Mouse (Mus musculus) limb, embryonic 11.5 days (tissue): ENCODE data around the gene AY074887. TPM values are rescaled to one million over a fixed set of nuclear protein-coding genes. Genes with fewer than 3 reads are reported as not detected.

Source experiments
- polyA plus RNA-seq: library from polyadenylated mRNA; unstranded; fragments of >200 nt; fragmentation: Nextera tagmentation; extraction: Ambion mirVana; gene quantifications from 2 replicates; pipeline ENCODE4 v1.2.1, GENCODE M21; 2014

The AY074887 gene
- polyA plus RNA-seq, 1 experiment from 2014 or later, result 1.1 TPM

Other genes with a start within 250 kb of the AY074887 start
- gene Wdr61, start 216.5 kb downstream of the AY074887 start, polyA plus RNA-seq, result 182 and 185 TPM in 2 replicates
- gene Crabp1, start 186.2 kb downstream of the AY074887 start, polyA plus RNA-seq, result 295 and 359 TPM in 2 replicates
- 57.3 and 57.6 TPM in 2 replicates for gene Ireb2, start 87.2 kb downstream of the AY074887 start, polyA plus RNA-seq
- 4.6 and 5.3 TPM in 2 replicates for gene Hykk, start 33.7 kb downstream of the AY074887 start, polyA plus RNA-seq
- gene Psma4, start 208 bp downstream of the AY074887 start, polyA plus RNA-seq, result 332 and 341 TPM in 2 replicates
- 0.21 and 0.45 TPM in 2 replicates for gene Chrna5, start 29.9 kb upstream of the AY074887 start, polyA plus RNA-seq
- 0.13 TPM in 1 of 2 replicates, not detected in the other for gene Chrna3, start 75.6 kb upstream of the AY074887 start, polyA plus RNA-seq
- 0.07 and 0.13 TPM in 2 replicates for gene Chrnb4, start 97.8 kb upstream of the AY074887 start, polyA plus RNA-seq
- gene Ube2q2, start 197.9 kb upstream of the AY074887 start, polyA plus RNA-seq, result 40.2 and 40.3 TPM in 2 replicates